Mouse (Mus musculus) intestine, embryonic 16.5 days (tissue): ENCODE measurements around the gene Gm9972. TPM values are rescaled to one million over a fixed set of nuclear protein-coding genes. Genes with fewer than 3 reads are reported as not detected.

ENCODE experiments used
- ATAC-seq: fragments of 200-750 bp; cut with Nextera tagmentation; 2 replicates; pipeline ENCODE4 v1.8.0; 2017; ENCODE audit warnings: moderate TSS enrichment, moderate library complexity
- H3K27ac ChIP-seq: fragments of 300-500 bp; sonication (generic); 2 replicates; pipeline ENCODE4 v1.5.1; 2014; ENCODE audit warnings: mild to moderate bottlenecking, low read length
- H3K27me3 ChIP-seq: fragments of 300-500 bp; sonication (generic); replicated peaks from 2 replicates; pipeline ENCODE4 v1.6.1; 2014; ENCODE audit warnings: low read length, control low read depth, mixed read lengths; ENCODE audit not compliant: control insufficient read depth, insufficient read depth
- H3K36me3 ChIP-seq: fragments of 300-500 bp; sonication (generic); 2 replicates; pipeline ENCODE4 v1.6.1; 2014; ENCODE audit warnings: low read length, control low read depth; ENCODE audit not compliant: control insufficient read depth, insufficient read depth
- H3K4me1 ChIP-seq: fragments of 300-500 bp; sonication (generic); 2 replicates; pipeline ENCODE4 v1.6.1; 2014; ENCODE audit warnings: low read length, control low read depth, mixed read lengths; ENCODE audit not compliant: control insufficient read depth, insufficient read depth
- H3K4me2 ChIP-seq: fragments of 300-500 bp; sonication (generic); 2 replicates; pipeline ENCODE4 v1.6.1; 2014; ENCODE audit warnings: low read depth, low read length, control low read depth
- H3K4me3 ChIP-seq: fragments of 300-500 bp; sonication (generic); 2 replicates; pipeline ENCODE4 v1.5.1; 2014; ENCODE audit warnings: mild to moderate bottlenecking, low read length
- H3K9ac ChIP-seq: fragments of 300-500 bp; sonication (generic); 2 replicates; pipeline ENCODE4 v1.6.1; 2014; ENCODE audit warnings: low read depth, low read length
- H3K9me3 ChIP-seq: fragments of 300-500 bp; sonication (generic); 2 replicates; pipeline ENCODE4 v1.6.1; 2016; ENCODE audit warnings: low read length, control low read depth; ENCODE audit not compliant: control insufficient read depth
- WGBS: fragments of 180-500 bp; shearing (Covaris S2); extraction: QIAGEN DNeasy Blood & Tissue Kit; methylation state at CpG from one replicate; pipeline ENCODE4 v1.1.7; 2014; 5-methylcytosine and 5-hydroxymethylcytosine counted together
- polyA plus RNA-seq: library from polyadenylated mRNA; unstranded; fragments of >200 nt; fragmentation: Nextera tagmentation; extraction: Ambion mirVana; gene quantifications from 2 replicates; pipeline ENCODE4 v1.2.1, GENCODE M21; 2015

The Gm9972 gene
- not detected in 2 replicates for polyA plus RNA-seq

GRCm38 (mm10) chr11:43035446-43035845 lies at the start of gene Gm9972:
Gene Gm9972, plus strand, starts transcription at chr11:43035746.
- Histone ChIP-seq H3K36me3 (no peaks in the 10 kb centered on the region), H3K27me3 (no peaks in the 10 kb centered on the region), H3K9me3 (no peaks in the 10 kb centered on the region), H3K4me1 (no peaks in the 10 kb centered on the region), H3K4me2 (no peak within 1 kb of the TSS), H3K9ac (no peak within 1 kb of the TSS), H3K27ac (no peak within 1 kb of the TSS), H3K4me3 (no peak within 1 kb of the TSS)
- ATAC-seq: no peak

GRCm38 (mm10) chr11:42999188-42999587 lies 36.4 kb upstream of the Gm9972 start:
- H3K9me3 ChIP-seq: no peaks in the 10 kb centered on the region
- no peak overlapping the region for H3K27ac ChIP-seq
- H3K27me3 ChIP-seq: no peaks in the 10 kb centered on the region
- H3K4me3 ChIP-seq: no peak overlapping the region
- WGBS: 48% methylated on average over 3 of the region's 3 CpGs
- no peaks in the 10 kb centered on the region for H3K36me3 ChIP-seq
- H3K4me2 ChIP-seq: no peak overlapping the region
- no peaks in the 10 kb centered on the region for H3K4me1 ChIP-seq
- no peak for ATAC-seq
- H3K9ac ChIP-seq: no peak overlapping the region

DNA sequence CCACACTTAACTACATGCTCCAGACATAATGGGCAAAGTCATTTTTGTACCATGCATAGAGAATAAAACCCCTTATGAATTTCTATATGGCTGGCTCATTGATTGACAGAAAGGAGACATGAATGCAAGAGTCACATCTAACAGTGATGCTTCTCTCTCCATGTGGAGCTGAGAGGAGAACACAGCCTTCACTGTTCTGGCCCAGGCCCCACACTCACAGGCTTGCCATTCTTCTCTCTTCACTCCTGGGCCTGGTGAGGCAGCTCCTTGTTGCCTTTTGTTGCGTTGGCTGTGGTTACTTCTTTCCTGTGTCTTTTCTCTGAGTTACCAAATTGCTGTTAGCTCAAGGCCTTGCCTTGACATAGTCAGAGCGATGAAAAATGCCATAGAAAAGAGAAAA lies 23.6 kb upstream of the Gm9972 start:
- Histone ChIP-seq H3K4me2 (no peak overlapping the region), H3K27ac (no peak overlapping the region), H3K4me3 (no peak overlapping the region), H3K27me3 (no peaks in the 10 kb centered on the region), H3K9me3 (no peaks in the 10 kb centered on the region), H3K36me3 (no peaks in the 10 kb centered on the region), H3K4me1 (no peaks in the 10 kb centered on the region), H3K9ac (no peak overlapping the region)
- WGBS: 74% methylated on average over 2 of the region's 2 CpGs
- no peak for ATAC-seq

DNA sequence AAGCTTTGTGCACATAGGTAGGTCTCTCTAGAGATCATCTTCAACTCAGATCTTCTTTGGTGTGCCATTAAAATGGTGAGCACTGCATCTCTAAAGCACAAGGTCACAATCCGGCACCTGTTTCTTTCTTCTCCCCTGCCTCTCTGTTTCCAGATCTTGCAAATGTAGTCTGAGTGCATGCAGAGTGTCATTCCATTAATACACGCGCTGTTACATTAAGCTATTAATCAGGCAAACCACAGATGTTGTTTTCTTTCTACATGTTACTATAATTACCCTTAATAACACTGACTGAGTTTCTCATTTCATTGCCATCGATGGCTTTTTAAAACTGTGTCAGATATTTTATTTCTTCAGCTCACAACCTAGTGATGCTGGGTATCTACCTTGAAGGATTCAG lies 22.6 kb upstream of the Gm9972 start:
- H3K9me3 ChIP-seq: no peaks in the 10 kb centered on the region
- 77% methylated on average over 4 of the region's 4 CpGs for WGBS
- ATAC-seq: no peak

GRCm38 (mm10) chr11:43023109-43023688 lies 12.3 kb upstream of the Gm9972 start:
- ATAC-seq: peak; percentile 74; the same call in 1 of the 2 replicates
- H3K36me3 ChIP-seq: no peaks in the 10 kb centered on the region

More for the DNA sequence above, 22.6 kb upstream of the Gm9972 start:
- Histone ChIP-seq H3K9ac (no peak overlapping the region), H3K36me3 (no peaks in the 10 kb centered on the region), H3K27me3 (no peaks in the 10 kb centered on the region), H3K4me3 (no peak overlapping the region), H3K4me2 (no peak overlapping the region), H3K4me1 (no peaks in the 10 kb centered on the region), H3K27ac (no peak overlapping the region)

DNA sequence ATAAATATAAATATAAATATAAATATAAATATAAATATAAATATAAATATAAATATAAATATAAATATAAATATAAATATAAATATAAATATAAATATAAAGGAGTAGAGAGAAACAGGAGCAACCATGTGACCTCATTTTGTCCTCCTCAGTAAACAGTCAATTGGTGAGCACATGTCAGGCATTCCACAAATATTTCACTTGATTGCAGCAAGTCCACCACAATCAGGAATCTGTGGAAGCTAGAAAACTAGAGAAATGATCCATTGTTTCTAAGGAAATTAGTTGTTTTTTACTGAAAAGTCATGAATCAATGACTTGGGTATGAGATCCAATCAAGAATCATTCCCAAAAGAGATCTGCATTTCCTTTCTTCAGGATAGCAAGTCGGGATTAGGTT lies 5.7 kb upstream of the Gm9972 start:
- no peak overlapping the region for H3K4me3 ChIP-seq
- no peak overlapping the region for H3K27ac ChIP-seq
- H3K4me2 ChIP-seq: no peak overlapping the region
- ATAC-seq: no peak
- 77% methylated on average over 1 of the region's 1 CpGs for WGBS
- no peaks in the 10 kb centered on the region for H3K27me3 ChIP-seq
- no peaks in the 10 kb centered on the region for H3K36me3 ChIP-seq
- H3K4me1 ChIP-seq: no peaks in the 10 kb centered on the region
- H3K9ac ChIP-seq: no peak overlapping the region
- H3K9me3 ChIP-seq: no peaks in the 10 kb centered on the region

More at GRCm38 (mm10) chr11:43023109-43023688, 12.3 kb upstream of the Gm9972 start:
- H3K27me3 ChIP-seq: no peaks in the 10 kb centered on the region
- H3K4me2 ChIP-seq: no peak overlapping the region
- no peak overlapping the region for H3K4me3 ChIP-seq
- no peak overlapping the region for H3K9ac ChIP-seq
- H3K4me1 ChIP-seq: no peaks in the 10 kb centered on the region
- H3K9me3 ChIP-seq: no peaks in the 10 kb centered on the region
- no peak overlapping the region for H3K27ac ChIP-seq

DNA sequence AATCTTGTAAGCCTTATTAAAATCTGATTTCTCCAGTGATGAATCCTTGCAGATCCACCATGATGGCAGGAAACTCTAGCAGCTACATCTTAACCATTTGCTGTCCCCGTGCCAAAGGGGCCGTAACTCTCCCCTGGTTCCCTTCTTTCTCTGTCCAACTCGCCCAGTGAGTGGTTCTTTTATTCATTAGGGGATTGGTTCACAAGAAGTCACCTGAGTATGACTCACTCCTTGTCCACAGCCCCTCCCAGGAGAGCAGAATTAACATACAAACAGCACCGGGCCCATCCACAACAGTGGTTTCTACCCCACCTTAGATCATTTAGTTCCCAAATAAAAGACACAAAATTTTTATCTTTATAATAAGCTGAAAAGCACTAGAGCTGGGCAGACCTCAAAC lies 3.4 kb upstream of the Gm9972 start:
- WGBS: 79% methylated on average over 4 of the region's 4 CpGs

GRCm38 (mm10) chr11:43045871-43046548 lies 10.5 kb downstream of the Gm9972 start:
- Histone ChIP-seq H3K9ac (no peak overlapping the region), H3K4me2 (no peak overlapping the region), H3K4me3 (no peak overlapping the region), H3K9me3 (no peaks in the 10 kb centered on the region), H3K27me3 (no peaks in the 10 kb centered on the region), H3K4me1 (no peaks in the 10 kb centered on the region), H3K27ac (no peak overlapping the region), H3K36me3 (no peaks in the 10 kb centered on the region)
- no peak for ATAC-seq
- 72% methylated on average over 3 of the region's 3 CpGs for WGBS

More for the DNA sequence above, 3.4 kb upstream of the Gm9972 start:
- H3K9me3 ChIP-seq: no peaks in the 10 kb centered on the region
- H3K4me3 ChIP-seq: no peak overlapping the region
- no peak for ATAC-seq
- H3K4me1 ChIP-seq: no peaks in the 10 kb centered on the region
- H3K36me3 ChIP-seq: no peaks in the 10 kb centered on the region
- H3K4me2 ChIP-seq: no peak overlapping the region
- no peak overlapping the region for H3K9ac ChIP-seq
- no peaks in the 10 kb centered on the region for H3K27me3 ChIP-seq
- no peak overlapping the region for H3K27ac ChIP-seq

GRCm38 (mm10) chr11:43049363-43049762 lies 13.8 kb downstream of the Gm9972 start:
- no peaks in the 10 kb centered on the region for H3K9me3 ChIP-seq
- no peak overlapping the region for H3K27ac ChIP-seq
- H3K27me3 ChIP-seq: no peaks in the 10 kb centered on the region
- no peak overlapping the region for H3K9ac ChIP-seq
- H3K4me2 ChIP-seq: no peak overlapping the region
- no peaks in the 10 kb centered on the region for H3K4me1 ChIP-seq
- ATAC-seq: no peak
- 43% methylated on average over 1 of the region's 1 CpGs for WGBS
- no peak overlapping the region for H3K4me3 ChIP-seq
- no peaks in the 10 kb centered on the region for H3K36me3 ChIP-seq

GRCm38 (mm10) chr11:43054972-43055371 lies 19.4 kb downstream of the Gm9972 start:
- no peak for ATAC-seq
- H3K9me3 ChIP-seq: no peaks in the 10 kb centered on the region
- 81% methylated on average over 5 of the region's 5 CpGs for WGBS

More at GRCm38 (mm10) chr11:43054972-43055371, 19.4 kb downstream of the Gm9972 start:
- H3K4me2 ChIP-seq: no peak overlapping the region
- no peaks in the 10 kb centered on the region for H3K4me1 ChIP-seq
- H3K27me3 ChIP-seq: no peaks in the 10 kb centered on the region
- no peak overlapping the region for H3K9ac ChIP-seq
- H3K4me3 ChIP-seq: no peak overlapping the region
- no peaks in the 10 kb centered on the region for H3K36me3 ChIP-seq
- no peak overlapping the region for H3K27ac ChIP-seq
